Mouse (Mus musculus): Measurements from ENCODE around the gene Gm9195.

GRCm38 (mm10) chr14:72458930-72459329, 32.7 kb downstream of the Gm9195 start:
- no peak for TF ChIP-seq CTCF (IDR thresholded peaks at IDR 0.05)
- no peak for TF ChIP-seq POLR2A (IDR thresholded peaks at IDR 0.05; ENCODE audit: insufficient read depth, low read depth, low read length)
